Mouse (Mus musculus) limb, embryonic 15.5 days (tissue): ENCODE results near the gene Ncoa4. TPM values are rescaled to one million over a fixed set of nuclear protein-coding genes. Genes with fewer than 3 reads are reported as not detected.
"Not testable (repeated sequence)": the region's sequence is repeated elsewhere in the genome, so short reads cannot be mapped to it uniquely, and the experiment has no call there.

Experiments used
- ATAC-seq: fragments of 200-750 bp; cut with Nextera tagmentation; 2 replicates; pipeline ENCODE4 v1.8.0; 2017; ENCODE audit warnings: low read depth, moderate TSS enrichment; ENCODE audit not compliant: insufficient number of reproducible peaks, low FRiP score, low TSS enrichment
- H3K27ac ChIP-seq: fragments of 300-500 bp; sonication (generic); 2 replicates; pipeline ENCODE4 v1.5.1; 2015; ENCODE audit warnings: moderate library complexity, mild to moderate bottlenecking, inconsistent platforms
- H3K27me3 ChIP-seq: fragments of 300-500 bp; sonication (generic); 2 replicates; pipeline ENCODE4 v1.6.1; 2015; ENCODE audit warnings: inconsistent platforms
- H3K36me3 ChIP-seq: fragments of 300-500 bp; sonication (generic); 2 replicates; pipeline ENCODE4 v1.6.1; 2015; ENCODE audit warnings: inconsistent platforms
- H3K4me1 ChIP-seq: fragments of 300-500 bp; sonication (generic); 2 replicates; pipeline ENCODE4 v1.6.1; 2015; ENCODE audit warnings: inconsistent platforms
- H3K4me2 ChIP-seq: fragments of 300-500 bp; sonication (generic); 2 replicates; pipeline ENCODE4 v1.6.1; 2015; ENCODE audit warnings: mild to moderate bottlenecking, inconsistent platforms
- H3K4me3 ChIP-seq: fragments of 300-500 bp; sonication (generic); 2 replicates; pipeline ENCODE4 v1.5.1; 2015; ENCODE audit warnings: mild to moderate bottlenecking, inconsistent platforms
- H3K9ac ChIP-seq: fragments of 300-500 bp; sonication (generic); 2 replicates; pipeline ENCODE4 v1.6.1; 2015; ENCODE audit warnings: inconsistent platforms
- H3K9me3 ChIP-seq: fragments of 300-500 bp; sonication (generic); 2 replicates; pipeline ENCODE4 v1.6.1; 2016; ENCODE audit warnings: inconsistent platforms
- WGBS: fragments of 180-500 bp; shearing (Covaris S2); methylation state at CpG from one replicate; pipeline ENCODE4 v1.1.7; 2015; 5-methylcytosine and 5-hydroxymethylcytosine counted together
- polyA plus RNA-seq: library from polyadenylated mRNA; unstranded; fragments of >200 nt; fragmentation: Nextera tagmentation; extraction: Ambion mirVana; gene quantifications from 2 replicates; pipeline ENCODE4 v1.2.1, GENCODE M21; 2015

The Ncoa4 gene
- polyA plus RNA-seq, 1 experiment from 2014 or later: 104 TPM

DNA sequence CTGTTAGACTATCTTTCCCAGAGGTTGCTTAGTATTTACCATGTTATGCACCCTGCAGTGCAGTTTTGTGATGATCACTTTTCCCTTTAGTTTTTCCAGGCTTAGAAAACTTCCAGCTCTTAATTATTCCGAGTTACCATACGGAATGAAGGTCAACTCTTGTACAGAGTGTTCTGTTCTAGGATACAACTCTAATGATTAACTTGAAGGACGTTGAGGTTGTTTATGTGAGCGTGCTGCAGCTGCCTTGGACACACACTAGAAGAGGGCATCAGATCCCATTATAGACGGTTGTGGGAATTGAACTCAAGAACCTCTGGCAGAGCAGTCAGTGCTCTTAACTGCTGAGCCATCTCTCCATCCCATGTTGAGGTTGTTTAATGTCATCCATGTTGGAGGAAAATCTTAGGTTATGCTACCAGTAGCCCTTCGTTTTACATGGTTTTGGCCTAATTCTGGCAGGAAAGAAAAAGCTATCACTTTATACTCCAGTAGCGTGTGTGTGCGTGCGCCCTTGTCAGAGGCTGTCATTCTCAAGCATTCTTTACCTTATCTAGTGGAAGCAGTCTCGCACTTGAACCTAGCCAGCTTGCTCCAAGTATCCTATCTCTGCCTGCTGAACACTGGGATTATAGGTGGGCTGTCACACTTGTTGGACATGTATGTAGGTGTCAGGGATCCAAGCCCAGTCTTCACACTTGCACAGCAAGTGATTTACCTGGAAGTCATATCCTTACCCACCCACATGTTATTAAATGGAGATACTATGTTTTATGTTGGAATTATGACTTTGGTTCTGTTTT lies 19.9 kb downstream of the Ncoa4 start:
- Histone ChIP-seq H3K27me3 (no peaks in the 10 kb centered on the region), H3K4me2 (no peak overlapping the region), H3K4me3 (no peak overlapping the region), H3K27ac (no peak overlapping the region), H3K9me3 (no peaks in the 10 kb centered on the region), H3K9ac (no peak overlapping the region), H3K36me3 (peaks cover 57% of the 10 kb centered on the region), H3K4me1 (no peaks in the 10 kb centered on the region)
- no peak for ATAC-seq
- WGBS: 90% methylated on average over 10 of the region's 10 CpGs

DNA sequence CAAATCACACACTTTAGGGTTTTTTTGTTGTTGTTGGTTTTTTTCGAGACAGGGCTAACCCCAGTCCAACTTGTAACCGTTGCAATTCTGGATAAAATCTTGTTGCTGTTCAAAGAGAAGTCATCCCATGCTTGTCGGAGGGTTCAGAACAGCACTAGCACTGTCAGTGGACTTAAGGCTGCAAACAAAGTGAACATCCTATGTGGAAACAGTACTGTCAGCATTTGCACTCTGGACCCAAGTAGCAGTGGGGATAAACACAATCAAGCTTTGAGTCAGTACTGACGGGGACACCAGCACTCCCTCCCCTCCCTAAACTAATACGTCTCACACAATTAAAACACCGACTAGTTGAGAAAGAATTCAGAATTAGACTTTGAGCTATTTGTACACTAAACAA lies 21.2 kb downstream of the Ncoa4 start:
- no peaks in the 10 kb centered on the region for H3K9me3 ChIP-seq
- H3K27me3 ChIP-seq: no peaks in the 10 kb centered on the region
- 91% methylated on average over 6 of the region's 6 CpGs for WGBS
- no peak overlapping the region for H3K9ac ChIP-seq
- H3K4me3 ChIP-seq: no peak overlapping the region
- H3K36me3 ChIP-seq: peaks cover 61% of the 10 kb centered on the region
- no peak overlapping the region for H3K27ac ChIP-seq
- no peaks in the 10 kb centered on the region for H3K4me1 ChIP-seq
- ATAC-seq: no peak
- no peak overlapping the region for H3K4me2 ChIP-seq

DNA sequence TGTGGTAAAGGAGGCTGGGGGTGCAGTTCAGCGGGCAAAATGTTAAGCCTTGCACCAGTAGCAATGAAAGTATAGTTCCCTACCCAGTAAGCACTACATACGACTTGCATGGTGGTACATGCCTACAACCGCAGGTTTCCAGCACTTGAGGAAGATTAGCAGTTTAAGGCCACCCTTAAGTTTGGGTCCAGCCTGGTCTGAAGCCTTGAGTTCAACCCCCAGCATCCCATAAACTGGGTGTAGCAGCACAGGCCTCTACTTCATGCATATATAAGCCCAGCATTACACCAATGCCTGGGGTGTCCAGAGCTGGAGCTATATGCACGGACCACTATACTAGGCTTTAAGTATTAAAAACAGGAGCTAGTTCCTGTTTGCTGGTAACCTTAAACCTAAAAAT lies 24.2 kb downstream of the Ncoa4 start:
- WGBS: 92% methylated on average over 4 of the region's 4 CpGs
- H3K9me3 ChIP-seq: no peaks in the 10 kb centered on the region
- ATAC-seq: no peak
- no peak overlapping the region for H3K9ac ChIP-seq
- no peak overlapping the region for H3K27ac ChIP-seq
- H3K4me2 ChIP-seq: no peak overlapping the region
- H3K4me1 ChIP-seq: no peaks in the 10 kb centered on the region
- H3K27me3 ChIP-seq: no peaks in the 10 kb centered on the region
- H3K4me3 ChIP-seq: no peak overlapping the region
- peaks cover 77% of the 10 kb centered on the region for H3K36me3 ChIP-seq

DNA sequence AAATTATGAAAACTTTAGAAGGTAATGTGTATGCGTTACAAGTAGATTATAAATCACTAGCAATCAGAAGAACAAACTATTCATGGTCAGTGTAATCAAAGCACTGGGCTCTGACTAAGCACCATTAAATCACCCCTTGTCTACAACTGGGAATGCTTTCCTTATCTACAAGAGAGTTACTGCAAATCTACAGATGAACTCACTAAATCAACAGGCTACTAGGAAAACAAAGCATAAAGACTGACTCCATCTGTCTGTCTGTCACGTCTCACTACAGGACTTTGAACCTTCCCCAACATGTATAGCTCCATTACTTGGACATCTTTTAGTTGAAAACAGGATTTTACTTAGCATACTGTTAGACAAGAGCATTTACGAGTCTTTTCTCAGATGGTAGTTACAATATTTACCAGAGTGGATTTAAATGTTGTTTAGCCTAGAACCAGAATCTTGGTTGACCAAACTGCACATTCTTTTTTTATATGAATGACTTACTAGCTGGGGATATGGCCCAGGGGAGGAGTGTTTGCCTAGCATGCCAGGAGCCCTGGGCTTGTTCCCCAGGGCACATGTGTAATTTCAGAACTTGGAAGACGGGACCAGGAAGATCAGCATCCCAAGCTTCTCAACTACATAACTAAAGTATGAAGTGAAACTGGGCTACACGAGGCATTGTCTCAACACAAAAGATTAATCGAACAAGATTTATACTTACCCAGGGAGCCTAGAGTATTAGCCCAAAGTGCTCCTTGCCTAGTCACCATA lies 31.1 kb downstream of the Ncoa4 start:
- no peak for ATAC-seq
- Histone ChIP-seq H3K9ac (no peak overlapping the region), H3K4me1 (no peaks in the 10 kb centered on the region), H3K27me3 (no peaks in the 10 kb centered on the region), H3K36me3 (peaks cover 59% of the 10 kb centered on the region), H3K27ac (no peak overlapping the region), H3K9me3 (no peaks in the 10 kb centered on the region), H3K4me3 (no peak overlapping the region), H3K4me2 (no peak overlapping the region)
- WGBS: 88% methylated on average over 6 of the region's 6 CpGs

DNA sequence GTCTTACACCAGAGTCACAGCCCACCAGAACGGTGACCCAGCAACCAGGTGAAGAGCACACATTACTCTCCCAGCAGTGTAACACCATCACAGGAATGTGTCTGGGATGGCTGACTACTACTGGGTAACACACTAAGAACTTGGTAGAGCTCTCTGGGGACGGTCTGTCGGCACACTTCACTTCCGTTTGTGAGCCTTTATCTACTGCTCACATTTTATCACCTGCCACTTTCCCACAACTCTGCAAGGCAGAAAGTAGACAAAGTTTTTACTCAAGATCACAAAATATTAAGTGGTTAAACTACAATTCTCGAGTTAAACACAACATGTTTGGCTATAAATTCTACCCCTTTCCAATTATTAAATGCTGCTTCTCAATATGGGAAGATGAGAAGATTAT lies 32.3 kb downstream of the Ncoa4 start:
- WGBS: 90% methylated on average over 5 of the region's 5 CpGs
- Histone ChIP-seq H3K4me3 (no peak overlapping the region), H3K36me3 (peaks cover 58% of the 10 kb centered on the region), H3K4me1 (no peaks in the 10 kb centered on the region), H3K9ac (no peak overlapping the region), H3K4me2 (no peak overlapping the region), H3K27ac (no peak overlapping the region), H3K27me3 (no peaks in the 10 kb centered on the region), H3K9me3 (no peaks in the 10 kb centered on the region)
- ATAC-seq: no peak

DNA sequence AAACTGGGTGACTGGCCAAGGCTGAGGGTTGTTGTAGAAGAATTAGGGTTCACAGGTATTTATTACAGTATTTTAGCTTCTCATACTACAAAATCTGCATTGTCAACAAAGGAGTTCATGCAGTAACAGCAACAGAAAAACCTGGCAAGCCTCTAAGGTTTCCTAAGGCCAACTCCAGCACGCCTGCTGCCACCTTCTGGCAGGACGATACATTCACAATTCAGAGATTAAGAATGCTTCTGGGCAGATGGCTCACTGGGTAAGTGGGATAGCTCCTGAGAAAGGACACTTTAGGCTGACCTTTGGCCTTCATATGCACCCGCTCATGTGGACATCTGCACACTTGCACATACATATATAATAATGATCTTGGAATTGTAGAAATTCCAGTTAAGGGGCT lies 32.8 kb downstream of the Ncoa4 start:
- no peak overlapping the region for H3K27ac ChIP-seq
- no peak for ATAC-seq

DNA sequence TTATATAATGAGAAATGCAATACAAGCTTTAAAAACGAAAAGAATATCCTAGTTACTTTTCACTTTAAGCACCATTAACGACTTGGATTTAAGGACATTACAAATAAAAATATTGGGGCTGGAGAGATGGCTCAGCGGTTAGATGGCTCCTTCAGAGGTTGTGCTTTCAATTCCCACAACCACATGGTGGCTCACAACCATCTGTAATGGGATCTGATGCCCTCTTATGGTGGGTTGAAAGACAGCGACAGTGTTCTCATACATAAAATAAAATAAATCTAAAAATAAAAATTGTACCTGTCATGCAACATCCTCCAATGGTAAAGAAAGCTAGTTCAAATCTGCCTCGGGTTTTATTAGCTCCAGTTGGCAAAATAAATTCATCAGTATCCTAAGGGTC lies 33.9 kb downstream of the Ncoa4 start:
- not testable (repeated sequence) for H3K4me3 ChIP-seq
- WGBS: 82% methylated on average over 5 of the region's 5 CpGs
- H3K36me3 ChIP-seq: peaks cover 57% of the 10 kb centered on the region

More for the DNA sequence above, 32.8 kb downstream of the Ncoa4 start:
- Histone ChIP-seq H3K4me2 (no peak overlapping the region), H3K36me3 (peaks cover 58% of the 10 kb centered on the region), H3K4me3 (no peak overlapping the region), H3K27me3 (no peaks in the 10 kb centered on the region), H3K9me3 (no peaks in the 10 kb centered on the region), H3K9ac (no peak overlapping the region), H3K4me1 (no peaks in the 10 kb centered on the region)
- WGBS: 46% methylated on average over 3 of the region's 3 CpGs

DNA sequence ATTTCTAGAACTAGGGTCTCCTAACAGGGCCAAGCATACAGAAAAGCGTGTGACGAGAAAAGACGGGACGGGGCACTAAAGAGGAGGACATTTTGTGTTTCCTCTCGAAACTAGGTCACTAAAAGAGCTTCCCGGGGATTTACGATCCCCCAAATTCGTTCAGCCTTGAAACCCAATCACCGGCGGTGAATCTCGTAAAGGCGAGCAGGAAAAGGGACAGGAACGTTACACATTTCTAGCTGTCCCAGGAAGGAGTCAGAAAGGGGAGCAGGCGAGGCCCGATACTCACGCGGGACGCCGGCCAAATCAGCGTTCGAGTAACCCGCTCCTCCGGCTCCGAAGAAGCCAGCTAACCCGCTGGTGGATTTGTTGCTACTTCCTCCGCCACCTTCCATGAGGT lies 41.7 kb downstream of the Ncoa4 start:
- Histone ChIP-seq H3K36me3 (peaks cover 24% of the 10 kb centered on the region), H3K9ac (peak overlapping the region; percentile 96), H3K9me3 (no peaks in the 10 kb centered on the region), H3K27me3 (no peaks in the 10 kb centered on the region), H3K27ac (peak overlapping the region; percentile 77; the same call in 1 of the 2 replicates), H3K4me3 (peak overlapping the region; percentile 99), H3K4me1 (peaks cover 18% of the 10 kb centered on the region), H3K4me2 (peak overlapping the region; percentile 60)
- ATAC-seq: no peak
- WGBS: 0% methylated on average over 26 of the region's 26 CpGs

More for the DNA sequence above, 33.9 kb downstream of the Ncoa4 start:
- not testable (repeated sequence) for H3K27ac ChIP-seq, H3K9me3 ChIP-seq, H3K4me2 ChIP-seq, H3K4me1 ChIP-seq, H3K27me3 ChIP-seq, H3K9ac ChIP-seq, ATAC-seq

DNA sequence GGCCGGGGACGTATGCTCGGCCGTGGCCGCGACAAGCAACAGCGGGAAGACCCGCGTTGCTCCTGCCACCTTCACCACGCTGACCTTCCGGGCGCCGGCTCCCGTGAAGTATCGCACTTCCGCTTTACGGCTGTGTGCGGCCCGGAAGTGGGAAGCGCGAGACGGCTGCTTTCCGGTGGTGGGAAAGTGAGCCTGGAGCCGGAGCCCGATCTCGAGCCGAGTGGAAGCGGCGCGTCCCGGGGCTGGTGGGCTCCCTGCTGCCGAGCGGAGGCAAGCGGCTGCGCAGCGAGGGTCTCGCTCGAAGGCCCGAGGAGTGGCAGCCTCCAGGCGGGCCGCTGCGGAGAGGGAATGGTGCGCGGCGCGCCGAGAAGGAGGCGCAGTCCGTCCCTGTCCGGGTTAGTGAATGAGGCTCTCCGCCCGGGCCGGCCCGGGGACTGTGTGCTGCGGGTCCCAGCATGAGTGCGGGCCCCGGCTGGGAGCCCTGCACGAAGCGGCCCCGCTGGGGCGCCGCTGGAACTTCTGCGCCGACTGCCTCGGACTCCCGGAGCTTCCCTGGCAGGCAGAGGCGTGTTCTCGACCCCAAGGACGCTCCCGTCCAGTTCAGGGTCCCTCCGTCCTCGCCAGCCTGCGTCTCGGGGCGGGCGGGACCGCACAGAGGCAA lies 42.3 kb downstream of the Ncoa4 start, which contains the start of the genes Timm23 and Parg:
Gene Timm23 (minus strand): TSS at position 108 of the 661 bp plus-strand sequence.
Gene Parg (plus strand): TSS at position 159 of the 661 bp plus-strand sequence.
- Histone ChIP-seq H3K4me2 (peak within 1 kb of the TSS; percentile 64), H3K9me3 (no peaks in the 10 kb centered on the region), H3K36me3 (peaks cover 20% of the 10 kb centered on the region), H3K9ac (peak within 1 kb of the TSS; percentile 96), H3K27ac (peak within 1 kb of the TSS; percentile 77), H3K4me1 (peaks cover 18% of the 10 kb centered on the region), H3K4me3 (peak within 1 kb of the TSS; percentile 99), H3K27me3 (no peaks in the 10 kb centered on the region)
- ATAC-seq: peak; percentile 88
- WGBS: 0% methylated on average over 71 of the region's 77 CpGs

DNA sequence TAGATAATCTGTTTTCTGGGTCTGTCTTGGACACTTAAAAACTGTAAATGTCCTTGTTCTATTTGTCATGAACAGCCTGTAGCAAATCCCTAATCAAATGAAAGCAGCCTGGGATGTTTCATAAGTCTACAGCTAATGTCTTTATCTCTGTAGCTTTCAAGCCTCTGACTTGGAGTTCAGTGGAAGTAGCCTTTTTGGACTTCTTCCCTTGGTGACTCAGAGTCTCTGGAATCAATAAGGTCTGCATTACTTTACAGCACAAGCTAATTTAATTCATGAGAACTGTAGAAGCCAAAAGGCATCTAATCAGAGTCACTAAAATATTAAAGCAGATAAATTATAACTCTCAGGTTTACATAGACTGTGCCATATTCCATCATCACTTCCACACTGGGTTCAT lies 66.9 kb downstream of the Ncoa4 start:
- H3K4me1 ChIP-seq: no peaks in the 10 kb centered on the region
- no peaks in the 10 kb centered on the region for H3K9me3 ChIP-seq
- no peak overlapping the region for H3K4me2 ChIP-seq
- no peak overlapping the region for H3K4me3 ChIP-seq
- no peak for ATAC-seq
- H3K36me3 ChIP-seq: peaks cover 15% of the 10 kb centered on the region
- H3K9ac ChIP-seq: no peak overlapping the region
- no peaks in the 10 kb centered on the region for H3K27me3 ChIP-seq
- H3K27ac ChIP-seq: no peak overlapping the region

DNA sequence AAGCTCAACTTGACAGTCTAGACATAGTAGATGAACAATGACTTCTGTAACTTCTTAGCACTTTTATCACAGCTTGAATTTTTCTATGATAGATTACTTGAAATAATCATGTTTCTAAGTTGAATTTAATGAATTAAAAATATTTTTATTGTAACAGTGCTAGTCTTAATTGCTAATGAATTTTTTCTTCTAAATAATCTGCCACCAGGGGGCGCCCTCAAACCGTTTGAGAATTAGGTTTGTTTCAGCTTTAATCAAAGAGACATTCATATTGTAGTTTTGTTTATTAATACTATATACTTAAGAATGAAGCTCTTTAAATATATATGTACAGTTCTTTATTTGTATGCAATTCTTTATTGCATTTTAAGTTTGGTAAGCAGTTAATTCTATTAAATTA lies 69.3 kb downstream of the Ncoa4 start:
- WGBS: 0% methylated on average over 2 of the region's 2 CpGs

More for the DNA sequence above, 69.3 kb downstream of the Ncoa4 start:
- Histone ChIP-seq H3K4me2 (no peak overlapping the region), H3K9me3 (no peaks in the 10 kb centered on the region), H3K27me3 (no peaks in the 10 kb centered on the region), H3K27ac (no peak overlapping the region), H3K4me1 (no peaks in the 10 kb centered on the region), H3K4me3 (no peak overlapping the region), H3K36me3 (peaks cover 12% of the 10 kb centered on the region), H3K9ac (no peak overlapping the region)
- ATAC-seq: no peak
